ENCODE assay signal across 8 mouse cellular contexts in the genomic region with DNA sequence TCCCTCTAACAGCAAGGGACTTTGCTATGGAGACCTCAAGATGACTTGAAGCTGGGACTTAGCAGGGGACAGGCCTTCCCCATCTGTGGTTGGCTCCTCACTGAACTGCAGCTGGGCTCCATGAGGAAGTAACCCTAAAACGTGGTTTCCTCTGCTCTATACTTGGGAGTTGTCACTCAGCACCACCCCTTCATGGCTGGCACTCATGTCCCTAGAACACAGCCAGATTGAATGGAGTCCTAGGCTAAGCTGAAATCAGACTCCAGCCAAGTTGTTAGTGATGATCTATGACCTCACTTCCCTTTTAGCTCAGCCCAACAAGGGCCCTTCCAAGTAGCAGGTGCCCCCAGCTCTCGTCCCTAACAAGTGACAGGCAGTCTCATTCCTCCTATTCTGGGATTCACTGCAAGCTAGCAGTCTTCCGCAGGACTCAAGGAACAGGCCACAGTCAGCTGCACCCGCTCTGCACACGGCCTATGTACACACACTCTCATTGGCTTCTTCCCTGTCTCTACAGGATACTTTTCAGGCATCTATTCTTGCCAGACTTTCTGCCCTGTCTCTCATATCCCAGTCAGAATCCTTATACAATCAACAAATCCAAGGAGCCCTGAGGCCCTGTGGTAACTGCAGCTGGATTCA. TPM values are rescaled to one million over a fixed set of nuclear protein-coding genes. Genes with fewer than 3 reads are reported as not detected.
DNase-seq lines count a peak whose midpoint lies in the region; ATAC-seq and TF ChIP-seq lines count a peak whose summit lies in the region.

No protein-coding gene starts in this region.

- peak; percentile 41; the same call in 1 of the 2 replicates for TF ChIP-seq EP300 in heart, adult 2 months (IDR thresholded peaks at IDR 0.05; ENCODE audit: insufficient read depth, low read depth, low read length)

- no peaks in the 10 kb centered on the region for H3K9me3 ChIP-seq in liver, embryonic 15.5 days (replicated peaks)

- WGBS in heart, adult 2 months, result 42% methylated on average over 5 of the region's 5 CpGs
- 14% methylated on average over 5 of the region's 5 CpGs for WGBS in liver, embryonic 15.5 days (ENCODE audit: insufficient replicate concordance)

- ATAC-seq in frontal cortex, adult (ENCODE audit: low TSS enrichment), result peak; percentile 50
- peak; percentile 23 for ATAC-seq in liver, embryonic 15.5 days (ENCODE audit: insufficient read depth)
- ATAC-seq in inflammation-experienced regulatory T-cells, adult 6 months, result no peak

- peaks cover 9% of the 10 kb centered on the region for H3K36me3 ChIP-seq in heart, adult 2 months (ENCODE audit: control insufficient read depth, insufficient read depth, low read length)
- H3K36me3 ChIP-seq in liver, embryonic 15.5 days (replicated peaks), result peaks cover 32% of the 10 kb centered on the region

- DNase-seq in frontal cortex, postnatal 25 days (ENCODE audit: low spot score in 2 of 2), result no peak
- peak; percentile 69 for DNase-seq in A20 (ENCODE audit: low read depth, low spot score)
- peak; percentile 45 to 69 for DNase-seq in heart, adult 2 months
- DNase-seq in thymus, adult 18-20 months, result no peak
- DNase-seq in embryo, embryonic 10 days (ENCODE audit: low spot score), result no peak

- H3K4me1 ChIP-seq in heart, adult 2 months (ENCODE audit: control insufficient read depth, insufficient read depth, low read length), result peaks cover 9% of the 10 kb centered on the region
- peaks cover 15% of the 10 kb centered on the region for H3K4me1 ChIP-seq in liver, embryonic 15.5 days (replicated peaks)

- no peak overlapping the region for H3K4me2 ChIP-seq in liver, embryonic 15.5 days

- TF ChIP-seq CTCF in heart, adult 2 months (IDR thresholded peaks at IDR 0.05), result no peak

- no peaks in the 10 kb centered on the region for H3K27me3 ChIP-seq in heart, adult 2 months (ENCODE audit: control insufficient read depth, insufficient read depth, low read length)
- no peaks in the 10 kb centered on the region for H3K27me3 ChIP-seq in liver, embryonic 15.5 days

- TF ChIP-seq POLR2A in heart, adult 2 months (IDR thresholded peaks at IDR 0.05; ENCODE audit: insufficient read depth, low read depth, low read length), result peak; percentile 41; the same call in 1 of the 2 replicates

- H3K27ac ChIP-seq in heart, adult 2 months, result peak overlapping the region; percentile 18
- peak overlapping the region; percentile 33; the same call in 1 of the 2 replicates for H3K27ac ChIP-seq in liver, embryonic 15.5 days (replicated peaks)

- no peak overlapping the region for H3K4me3 ChIP-seq in heart, adult 2 months
- H3K4me3 ChIP-seq in liver, embryonic 15.5 days (replicated peaks), result no peak overlapping the region

- no peaks in the 10 kb centered on the region for H3K79me2 ChIP-seq in heart, adult 2 months (replicated peaks; ENCODE audit: control insufficient read depth, insufficient read depth, low read length)

- no peak overlapping the region for H3K9ac ChIP-seq in heart, adult 2 months (ENCODE audit: low read depth, low read length)
- H3K9ac ChIP-seq in liver, embryonic 15.5 days, result no peak overlapping the region

- intact Hi-C loops in heart, adult 2 months (cut with DNase I), result no loop called here

RNA-seq across cellular contexts. Expression of a gene that starts 23.0 kb away (rescaled TPM):
- total RNA-seq in heart, adult 2 months (2021), result 10 to 100 TPM; 16.4 to 17.5 TPM
- 7.3 and 11.9 TPM in 2 replicates for polyA plus RNA-seq in heart, adult 2 months (2012; rRNA removed)
- polyA plus RNA-seq in liver, embryonic 15.5 days (2015; fragmentation: Nextera tagmentation; extraction: Ambion mirVana), result 9.8 and 10.5 TPM in 2 replicates
- polyA plus RNA-seq in inflammation-experienced regulatory T-cells, adult 6 months (2017; shearing (Covaris generic)), result 10 to 100 TPM in 2 of 3 experiments, 1 to 10 TPM in 1; 8.9 to 13.5 (median 10.4) TPM

RNA-seq across cellular contexts. Expression of a gene that starts 23.2 kb away (rescaled TPM):
- total RNA-seq in heart, adult 2 months (2021), result 10 to 100 TPM; 51.5 to 55.3 TPM
- 22.2 and 39.7 TPM in 2 replicates for polyA plus RNA-seq in heart, adult 2 months (2012; rRNA removed)
- 55.7 and 59.4 TPM in 2 replicates for polyA plus RNA-seq in liver, embryonic 15.5 days (2015; fragmentation: Nextera tagmentation; extraction: Ambion mirVana)
- polyA plus RNA-seq in inflammation-experienced regulatory T-cells, adult 6 months (2017; shearing (Covaris generic)), result 100 to 1,000 TPM in 2 of 3 experiments, 10 to 100 TPM in 1; 62.1 to 121 (median 102) TPM

Comparison
In these comparisons a context has a peak if more than half of its experiments do, and no peak if none do; other contexts are left out.
1. DNase-seq: peak in A20 (single experiment) and heart, adult 2 months (2 of 2); none in frontal cortex, postnatal 25 days (0 of 2), thymus, adult 18-20 months (0 of 2) and embryo, embryonic 10 days (single experiment).